Mouse (Mus musculus) forebrain, embryonic 14.5 days (tissue): ENCODE measurements at regions not wholly inside any gene's neighbourhood (a gene's known extent, or its start where the extent isn't known, plus 50 kb on each side); places are given as distances from the start of the nearest gene placed in this dataset.
"Not testable (repeated sequence)": the region's sequence is repeated elsewhere in the genome, so short reads cannot be mapped to it uniquely, and the experiment has no call there.

Experiments
- ATAC-seq: fragments of 200-750 bp; cut with Nextera tagmentation; 2 replicates; pipeline ENCODE4 v1.8.0; 2017; ENCODE audit warnings: mild to moderate bottlenecking, moderate library complexity
- DNase-seq: peaks from one replicate; pipeline ENCODE4 v3.0.0-alpha.2; 2015; ENCODE audit warnings: low spot score
- H3K27ac ChIP-seq: fragments of 300-500 bp; sonication (generic); 2 replicates; pipeline ENCODE4 v1.5.1; 2014; ENCODE audit warnings: low read depth, mild to moderate bottlenecking, control low read depth, low read length, moderate library complexity
- H3K27me3 ChIP-seq: fragments of 300-500 bp; sonication (generic); replicated peaks from 2 replicates; pipeline ENCODE4 v1.6.1; 2014; ENCODE audit warnings: low read length, control low read depth, mixed read lengths; ENCODE audit not compliant: control insufficient read depth, insufficient read depth
- H3K36me3 ChIP-seq: fragments of 300-500 bp; sonication (generic); 2 replicates; pipeline ENCODE4 v1.6.1; 2014; ENCODE audit warnings: low read length, control low read depth; ENCODE audit not compliant: control insufficient read depth, insufficient read depth
- H3K4me1 ChIP-seq: fragments of 300-500 bp; sonication (generic); 2 replicates; pipeline ENCODE4 v1.6.1; 2014; ENCODE audit warnings: antibody characterized with exemption, low read length, control low read depth; ENCODE audit not compliant: control insufficient read depth, insufficient read depth
- H3K4me2 ChIP-seq: fragments of 300-500 bp; sonication (generic); 2 replicates; pipeline ENCODE4 v1.6.1; 2014; ENCODE audit warnings: mild to moderate bottlenecking, control low read depth, low read length
- H3K4me3 ChIP-seq: fragments of 300-500 bp; sonication (generic); 2 replicates; pipeline ENCODE4 v1.5.1; 2014; ENCODE audit warnings: low read depth, low read length, control low read depth
- H3K9ac ChIP-seq: fragments of 300-500 bp; sonication (generic); 2 replicates; pipeline ENCODE4 v1.6.1; 2014; ENCODE audit warnings: mild to moderate bottlenecking, low read length, control low read depth, moderate library complexity
- H3K9me3 ChIP-seq: fragments of 300-500 bp; sonication (generic); replicated peaks from 2 replicates; pipeline ENCODE4 v1.6.1; 2016; ENCODE audit warnings: low read length, control low read depth, mixed read lengths; ENCODE audit not compliant: control insufficient read depth
- WGBS: fragments of 180-500 bp; shearing (Covaris S2); extraction: QIAGEN DNeasy Blood & Tissue Kit; methylation state at CpG from one replicate; pipeline ENCODE4 v1.1.7; 2014; 5-methylcytosine and 5-hydroxymethylcytosine counted together

DNA sequence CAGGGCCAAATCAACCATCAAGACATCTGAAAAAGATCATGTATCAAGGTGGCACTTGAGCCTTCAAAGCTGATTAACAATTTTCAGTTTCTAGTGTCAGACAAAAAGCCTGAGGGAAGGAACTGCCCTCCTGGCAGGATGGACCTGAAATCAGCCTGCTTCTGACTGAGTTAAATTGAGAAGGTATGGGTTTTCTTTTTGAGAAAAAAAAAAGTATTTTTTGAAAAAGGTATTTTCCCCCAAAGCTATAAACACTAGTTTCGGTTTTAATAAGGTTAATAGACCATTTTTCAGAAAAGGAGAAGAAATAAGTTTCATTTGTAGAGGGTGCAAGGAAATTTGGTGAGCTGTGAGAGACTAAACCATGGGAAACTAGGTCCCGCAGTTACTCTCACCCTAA is 124.6 kb upstream of the Mrpl21 start:
- H3K4me1 ChIP-seq, H3K27me3 ChIP-seq, H3K9ac ChIP-seq, H3K36me3 ChIP-seq, DNase-seq, H3K4me2 ChIP-seq, H3K9me3 ChIP-seq, H3K4me3 ChIP-seq, H3K27ac ChIP-seq, ATAC-seq: not testable (repeated sequence)
- WGBS, result 71% methylated on average over 2 of the region's 2 CpGs

DNA sequence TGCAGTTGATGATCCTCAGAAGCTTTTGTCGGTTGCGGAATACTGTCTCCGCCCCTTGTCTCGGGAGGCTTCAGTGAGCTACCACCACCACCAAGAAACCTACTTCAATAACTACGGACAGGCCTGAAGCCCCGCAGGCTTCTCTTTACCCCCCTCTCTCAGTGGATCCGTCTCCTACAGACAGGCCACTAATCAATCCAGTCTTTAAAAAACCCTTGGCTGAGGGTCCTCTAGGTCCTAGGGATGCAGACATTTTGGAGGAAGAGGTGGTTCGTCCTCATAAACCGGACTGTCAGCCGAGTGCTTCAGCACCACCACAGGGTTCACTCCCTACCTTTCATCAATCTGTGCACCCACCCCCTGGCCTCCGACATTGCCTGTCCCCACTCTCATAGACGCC is 123.4 kb upstream of the Mrpl21 start:
- no peak overlapping the region for H3K9ac ChIP-seq
- WGBS, result 89% methylated on average over 12 of the region's 12 CpGs
- H3K4me2 ChIP-seq, result no peak overlapping the region
- no peaks in the 10 kb centered on the region for H3K27me3 ChIP-seq
- no peaks in the 10 kb centered on the region for H3K4me1 ChIP-seq
- no peak overlapping the region for H3K4me3 ChIP-seq
- H3K9me3 ChIP-seq, result no peaks in the 10 kb centered on the region; the same call in 1 of the 2 replicates
- no peaks in the 10 kb centered on the region for H3K36me3 ChIP-seq
- H3K27ac ChIP-seq, result no peak overlapping the region
- DNase-seq, result no peak
- ATAC-seq, result no peak

DNA sequence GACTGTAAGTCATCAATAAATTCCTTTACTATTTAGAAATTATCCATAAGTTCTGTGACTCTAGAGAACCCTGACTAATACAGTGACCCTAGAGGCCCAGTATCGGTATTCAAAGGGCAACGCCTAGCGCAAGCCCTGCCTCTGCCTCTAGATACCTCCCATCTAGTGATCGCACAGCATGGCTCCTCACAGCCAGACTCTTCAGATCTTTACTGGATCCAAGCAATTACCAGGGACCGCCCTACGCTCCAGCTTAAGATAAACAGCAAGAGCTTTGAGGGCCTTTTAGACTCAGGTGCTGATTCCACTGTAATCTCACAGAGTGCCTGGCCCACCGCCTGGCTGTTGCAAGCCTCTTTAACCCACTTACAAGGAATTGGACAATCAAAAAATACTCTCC is 115.0 kb upstream of the Mrpl21 start:
- no peak overlapping the region for H3K9ac ChIP-seq
- no peaks in the 10 kb centered on the region for H3K4me1 ChIP-seq
- H3K27ac ChIP-seq, result no peak overlapping the region
- H3K27me3 ChIP-seq, result no peaks in the 10 kb centered on the region
- no peaks in the 10 kb centered on the region for H3K9me3 ChIP-seq
- H3K4me2 ChIP-seq, result no peak overlapping the region
- WGBS, result 64% methylated on average over 7 of the region's 7 CpGs
- ATAC-seq (no peak), DNase-seq (no peak)
- no peak overlapping the region for H3K4me3 ChIP-seq
- no peaks in the 10 kb centered on the region for H3K36me3 ChIP-seq

- no peak overlapping the region for H3K9ac ChIP-seq
- H3K4me1 ChIP-seq, result no peaks in the 10 kb centered on the region
- no peak overlapping the region for H3K27ac ChIP-seq
- no peak overlapping the region for H3K4me2 ChIP-seq
- WGBS, result 66% methylated on average over 2 of the region's 2 CpGs
- H3K36me3 ChIP-seq, result no peaks in the 10 kb centered on the region
- no peaks in the 10 kb centered on the region for H3K27me3 ChIP-seq
- H3K9me3 ChIP-seq, result no peaks in the 10 kb centered on the region
- ATAC-seq (no peak), DNase-seq (no peak)
- H3K4me3 ChIP-seq, result no peak overlapping the region
Measured at GRCm38 (mm10) chr19:3182625-3183024, 100.1 kb upstream of the Mrpl21 start.

DNA sequence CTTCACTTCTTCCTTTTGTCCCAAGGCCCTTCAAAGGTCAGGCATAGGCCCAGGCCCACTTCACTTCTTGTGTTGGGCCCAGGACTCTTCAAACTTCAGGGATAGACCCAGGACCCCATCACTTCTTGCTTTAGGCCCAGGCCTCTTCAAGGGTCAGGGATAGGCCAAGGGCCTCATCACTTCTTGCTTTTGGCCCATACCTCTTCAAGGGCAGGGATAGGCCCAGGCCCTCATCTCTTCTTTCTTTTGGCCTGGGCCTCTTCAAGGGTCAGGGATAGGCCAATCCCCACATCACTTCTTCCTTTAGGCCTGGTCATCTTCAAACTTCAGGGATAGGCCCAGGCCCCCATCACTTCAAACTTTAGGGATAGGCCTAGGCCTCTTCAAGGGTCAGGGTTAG is 90.1 kb upstream of the Mrpl21 start:
- Histone ChIP-seq H3K27me3 (no peaks in the 10 kb centered on the region), H3K36me3 (no peaks in the 10 kb centered on the region)

DNA sequence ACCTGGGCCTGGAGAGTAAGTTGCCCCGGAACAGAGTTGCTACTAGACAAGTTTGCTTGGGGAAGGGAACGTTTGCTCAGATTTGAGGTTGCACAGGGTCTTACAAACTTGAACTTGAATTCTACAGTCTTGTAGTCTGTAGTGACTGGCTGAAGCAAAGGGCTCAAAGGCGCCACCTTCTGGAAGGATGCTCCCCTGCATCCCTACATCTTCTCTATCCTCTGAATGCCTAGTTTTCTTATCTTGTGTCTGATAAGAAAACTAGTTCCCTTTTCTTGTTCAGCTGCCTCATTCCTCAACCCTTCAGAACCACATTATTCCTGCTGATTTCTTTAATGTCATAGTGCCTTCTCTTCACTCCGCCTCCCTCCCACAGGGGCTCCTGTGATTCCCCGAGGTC is 78.2 kb upstream of the Mrpl21 start:
- DNase-seq, H3K27ac ChIP-seq, H3K36me3 ChIP-seq, H3K9me3 ChIP-seq, H3K4me3 ChIP-seq, ATAC-seq, H3K27me3 ChIP-seq, H3K9ac ChIP-seq, H3K4me1 ChIP-seq, H3K4me2 ChIP-seq: not testable (repeated sequence)
- WGBS, result 61% methylated on average over 5 of the region's 5 CpGs

More for the DNA sequence above, 90.1 kb upstream of the Mrpl21 start:
- no peak for ATAC-seq
- H3K4me3 ChIP-seq, result no peak overlapping the region
- no peak overlapping the region for H3K27ac ChIP-seq
- no peaks in the 10 kb centered on the region for H3K9me3 ChIP-seq
- H3K4me2 ChIP-seq, result no peak overlapping the region
- DNase-seq, result no peak
- no peak overlapping the region for H3K9ac ChIP-seq
- H3K4me1 ChIP-seq, result no peaks in the 10 kb centered on the region

DNA sequence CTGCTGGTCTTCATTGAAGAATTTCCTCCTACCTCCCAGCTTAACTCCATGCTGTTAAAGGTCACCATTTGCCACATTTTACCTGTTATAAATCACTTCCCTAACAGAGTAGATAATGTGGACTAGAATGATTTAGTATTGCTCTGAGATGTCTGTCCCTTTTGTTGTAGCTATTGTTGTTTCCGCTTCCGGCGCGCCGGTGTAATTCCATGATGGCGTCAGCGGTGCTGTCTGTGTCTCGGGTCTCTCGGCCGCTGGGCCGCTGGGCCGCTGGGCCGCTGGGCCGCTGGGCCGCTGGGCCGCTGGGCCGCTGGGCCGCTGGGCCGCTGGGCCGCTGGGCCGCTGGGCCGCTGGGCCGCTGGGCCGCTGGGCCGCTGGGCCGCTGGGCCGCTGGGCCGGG is 77.3 kb upstream of the Mrpl21 start:
- H3K27me3 ChIP-seq, H3K4me1 ChIP-seq, H3K4me2 ChIP-seq, H3K4me3 ChIP-seq, H3K27ac ChIP-seq, H3K9me3 ChIP-seq, ATAC-seq, H3K36me3 ChIP-seq, H3K9ac ChIP-seq, DNase-seq: not testable (repeated sequence)
- 79% methylated on average over 18 of the region's 28 CpGs for WGBS

DNA sequence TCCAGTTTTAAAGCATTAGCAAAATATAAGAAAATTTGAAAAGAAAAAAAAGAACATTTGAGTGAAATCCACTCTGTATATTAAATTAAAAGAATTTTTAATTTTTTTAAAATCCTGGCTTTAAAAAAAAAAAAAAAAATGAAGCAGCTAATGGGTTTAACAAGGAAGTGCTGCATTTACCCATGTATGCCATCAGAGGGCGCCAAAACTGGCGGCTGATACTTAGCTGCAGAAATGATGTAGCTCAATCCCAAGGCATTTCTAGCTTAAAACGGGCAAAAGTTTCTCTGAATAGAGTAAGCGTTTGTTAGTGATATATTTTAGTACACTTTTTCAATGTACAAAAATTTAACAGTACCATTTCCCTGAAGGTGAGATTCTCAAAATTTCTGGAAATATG is 74.4 kb upstream of the Mrpl21 start:
- Histone ChIP-seq H3K4me3 (no peak overlapping the region), H3K9me3 (no peaks in the 10 kb centered on the region), H3K9ac (no peak overlapping the region), H3K4me1 (no peaks in the 10 kb centered on the region), H3K4me2 (no peak overlapping the region), H3K27me3 (no peaks in the 10 kb centered on the region), H3K27ac (no peak overlapping the region), H3K36me3 (no peaks in the 10 kb centered on the region)
- WGBS, result 10% methylated on average over 4 of the region's 4 CpGs
- DNase-seq, result peak; percentile 69
- ATAC-seq, result no peak
